Mouse (Mus musculus) kidney, adult 2 months (tissue): ENCODE measurements around the gene Proca1.

Source experiments
- CTCF ChIP-seq: fragments of 200-500 bp; conservative IDR thresholded peaks from 2 replicates; pipeline ENCODE4 v1.5.1; 2011; ENCODE audit warnings: low read depth, mild to moderate bottlenecking, control low read depth, low read length, moderate library complexity, mixed read lengths; ENCODE audit not compliant: insufficient read depth, insufficient read length
- POLR2A ChIP-seq: fragments of 200-500 bp; IDR thresholded peaks from one replicate; pipeline ENCODE4 v1.6.1; 2011; ENCODE audit warnings: low read depth, low read length, control low read depth

- TF ChIP-seq CTCF, result no peak
- no peak for TF ChIP-seq POLR2A
Measured at GRCm38 (mm10) chr11:78161968-78162367, 31.2 kb upstream of the Proca1 start.
